Mouse (Mus musculus) heart, embryonic 13.5 days (tissue): ENCODE measurements around the gene Siah2. TPM values are rescaled to one million over a fixed set of nuclear protein-coding genes. Genes with fewer than 3 reads are reported as not detected.
A peak's percentile ranks its signal among the peaks of the same experiment; 100 is the strongest.

ENCODE experiments used
- ATAC-seq: fragments of 200-750 bp; cut with Nextera tagmentation; 2 replicates; pipeline ENCODE4 v1.8.0; 2017; ENCODE audit warnings: moderate TSS enrichment; ENCODE audit not compliant: insufficient number of reproducible peaks, low FRiP score, low TSS enrichment; ENCODE audit errors: extremely low read depth
- H3K27ac ChIP-seq: fragments of 300-500 bp; sonication (generic); replicated peaks from 2 replicates; pipeline ENCODE4 v1.5.1; 2015; ENCODE audit warnings: moderate library complexity, mild to moderate bottlenecking, inconsistent platforms
- H3K27me3 ChIP-seq: fragments of 300-500 bp; sonication (generic); replicated peaks from 2 replicates; pipeline ENCODE4 v1.6.1; 2015; ENCODE audit warnings: mild to moderate bottlenecking, inconsistent platforms
- H3K36me3 ChIP-seq: fragments of 300-500 bp; sonication (generic); 2 replicates; pipeline ENCODE4 v1.6.1; 2015; ENCODE audit warnings: mild to moderate bottlenecking, inconsistent platforms
- H3K4me1 ChIP-seq: fragments of 300-500 bp; sonication (generic); 2 replicates; pipeline ENCODE4 v1.6.1; 2015; ENCODE audit warnings: inconsistent platforms
- H3K4me2 ChIP-seq: fragments of 300-500 bp; sonication (generic); 2 replicates; pipeline ENCODE4 v1.6.1; 2015; ENCODE audit warnings: inconsistent platforms, mild to moderate bottlenecking, moderate library complexity
- H3K4me3 ChIP-seq: fragments of 300-500 bp; sonication (generic); 2 replicates; pipeline ENCODE4 v1.5.1; 2015; ENCODE audit warnings: moderate library complexity, mild to moderate bottlenecking, inconsistent platforms
- H3K9ac ChIP-seq: fragments of 300-500 bp; sonication (generic); 2 replicates; pipeline ENCODE4 v1.6.1; 2015; ENCODE audit warnings: inconsistent platforms, mild to moderate bottlenecking, moderate library complexity
- H3K9me3 ChIP-seq: fragments of 300-500 bp; sonication (generic); 2 replicates; pipeline ENCODE4 v1.6.1; 2016; ENCODE audit warnings: inconsistent platforms
- WGBS: fragments of 180-500 bp; shearing (Covaris S2); methylation state at CpG from one replicate; pipeline ENCODE4 v1.1.7; 2015; ENCODE audit warnings: mixed read lengths; 5-methylcytosine and 5-hydroxymethylcytosine counted together
- polyA plus RNA-seq: library from polyadenylated mRNA; unstranded; fragments of >200 nt; fragmentation: Nextera tagmentation; extraction: Ambion mirVana; gene quantifications from 2 replicates; pipeline ENCODE4 v1.2.1, GENCODE M21; 2015

Gene Siah2
- polyA plus RNA-seq, 1 experiment from 2014 or later, result 4.5 TPM

- Histone ChIP-seq H3K9me3 (peaks cover 4% of the 10 kb centered on the region), H3K36me3 (no peaks in the 10 kb centered on the region), H3K4me3 (no peak overlapping the region), H3K4me1 (peaks cover 4% of the 10 kb centered on the region), H3K9ac (no peak overlapping the region), H3K27ac (no peak overlapping the region), H3K4me2 (no peak overlapping the region), H3K27me3 (no peaks in the 10 kb centered on the region)
- 76% methylated on average over 9 of the region's 9 CpGs for WGBS
- ATAC-seq, result no peak
Observed at GRCm38 (mm10) chr3:58719461-58720230, 27.4 kb upstream of the Siah2 start.

- ATAC-seq, result no peak
- Histone ChIP-seq H3K36me3 (no peaks in the 10 kb centered on the region), H3K9ac (no peak overlapping the region), H3K9me3 (peaks cover 4% of the 10 kb centered on the region), H3K27ac (no peak overlapping the region), H3K4me1 (peaks cover 20% of the 10 kb centered on the region), H3K4me3 (no peak overlapping the region), H3K4me2 (no peak overlapping the region), H3K27me3 (no peaks in the 10 kb centered on the region)
- WGBS, result 53% methylated on average over 2 of the region's 2 CpGs
Observed at GRCm38 (mm10) chr3:58716705-58717104, 24.5 kb upstream of the Siah2 start.

GRCm38 (mm10) chr3:58714767-58715166 is 22.6 kb upstream of the Siah2 start:
- Histone ChIP-seq H3K27ac (0 out of 2 replicates have a peak overlapping the region, but pooled peaks have one; percentile 58), H3K36me3 (no peaks in the 10 kb centered on the region), H3K4me2 (no peak overlapping the region), H3K4me1 (peaks cover 20% of the 10 kb centered on the region), H3K9me3 (peaks cover 4% of the 10 kb centered on the region), H3K9ac (no peak overlapping the region), H3K4me3 (no peak overlapping the region), H3K27me3 (no peaks in the 10 kb centered on the region)
- ATAC-seq, result no peak
- 26% methylated on average over 2 of the region's 2 CpGs for WGBS

GRCm38 (mm10) chr3:58714034-58714433 is 21.8 kb upstream of the Siah2 start:
- Histone ChIP-seq H3K27ac (peak overlapping the region; percentile 58), H3K4me2 (no peak overlapping the region), H3K27me3 (no peaks in the 10 kb centered on the region), H3K4me1 (peaks cover 20% of the 10 kb centered on the region), H3K9me3 (peaks cover 4% of the 10 kb centered on the region), H3K36me3 (no peaks in the 10 kb centered on the region), H3K9ac (no peak overlapping the region), H3K4me3 (no peak overlapping the region)
- 12% methylated on average over 2 of the region's 2 CpGs for WGBS
- ATAC-seq, result no peak

- no peak overlapping the region for H3K9ac ChIP-seq
- H3K4me3 ChIP-seq, result no peak overlapping the region
- 83% methylated on average over 4 of the region's 4 CpGs for WGBS
- no peak overlapping the region for H3K4me2 ChIP-seq
- H3K9me3 ChIP-seq, result peaks cover 4% of the 10 kb centered on the region
- no peaks in the 10 kb centered on the region for H3K36me3 ChIP-seq
- ATAC-seq, result no peak
- H3K4me1 ChIP-seq, result peaks cover 20% of the 10 kb centered on the region
- H3K27me3 ChIP-seq, result no peaks in the 10 kb centered on the region
- H3K27ac ChIP-seq, result 0 out of 2 replicates have a peak overlapping the region, but pooled peaks have one; percentile 58
Observed at GRCm38 (mm10) chr3:58713191-58713590, 21.0 kb upstream of the Siah2 start.

GRCm38 (mm10) chr3:58704547-58704946 is 12.3 kb upstream of the Siah2 start:
- WGBS, result 62% methylated on average over 4 of the region's 4 CpGs
- no peak overlapping the region for H3K9ac ChIP-seq
- H3K27me3 ChIP-seq, result no peaks in the 10 kb centered on the region
- no peaks in the 10 kb centered on the region for H3K36me3 ChIP-seq
- H3K4me2 ChIP-seq, result no peak overlapping the region
- no peaks in the 10 kb centered on the region for H3K4me1 ChIP-seq
- no peak overlapping the region for H3K4me3 ChIP-seq
- ATAC-seq, result no peak
- H3K9me3 ChIP-seq, result no peaks in the 10 kb centered on the region
- no peak overlapping the region for H3K27ac ChIP-seq

- no peaks in the 10 kb centered on the region for H3K4me1 ChIP-seq
- ATAC-seq, result no peak
- H3K9me3 ChIP-seq, result no peaks in the 10 kb centered on the region
- no peak overlapping the region for H3K4me2 ChIP-seq
- H3K27ac ChIP-seq, result no peak overlapping the region
- no peaks in the 10 kb centered on the region for H3K36me3 ChIP-seq
- no peak overlapping the region for H3K9ac ChIP-seq
- 80% methylated on average over 9 of the region's 9 CpGs for WGBS
- H3K4me3 ChIP-seq, result no peak overlapping the region
- H3K27me3 ChIP-seq, result no peaks in the 10 kb centered on the region
Observed at GRCm38 (mm10) chr3:58703748-58704147, 11.5 kb upstream of the Siah2 start.

GRCm38 (mm10) chr3:58702329-58702728 is 10.1 kb upstream of the Siah2 start:
- Histone ChIP-seq H3K9ac (no peak overlapping the region), H3K36me3 (no peaks in the 10 kb centered on the region), H3K4me3 (no peak overlapping the region), H3K27me3 (no peaks in the 10 kb centered on the region), H3K9me3 (no peaks in the 10 kb centered on the region), H3K4me2 (no peak overlapping the region), H3K4me1 (no peaks in the 10 kb centered on the region), H3K27ac (no peak overlapping the region)
- WGBS, result 97% methylated on average over 1 of the region's 1 CpGs
- no peak for ATAC-seq

- ATAC-seq, result no peak
- H3K27ac ChIP-seq, result no peak overlapping the region
- no peaks in the 10 kb centered on the region for H3K36me3 ChIP-seq
- 81% methylated on average over 1 of the region's 1 CpGs for WGBS
- H3K9ac ChIP-seq, result no peak overlapping the region
- no peaks in the 10 kb centered on the region for H3K9me3 ChIP-seq
- no peak overlapping the region for H3K4me3 ChIP-seq
- H3K27me3 ChIP-seq, result no peaks in the 10 kb centered on the region
- no peaks in the 10 kb centered on the region for H3K4me1 ChIP-seq
- H3K4me2 ChIP-seq, result no peak overlapping the region
Observed at GRCm38 (mm10) chr3:58701441-58701840, 9.2 kb upstream of the Siah2 start.

GRCm38 (mm10) chr3:58697926-58698325 is 5.7 kb upstream of the Siah2 start:
- H3K4me2 ChIP-seq, result no peak overlapping the region
- 82% methylated on average over 4 of the region's 4 CpGs for WGBS
- ATAC-seq, result no peak
- H3K36me3 ChIP-seq, result no peaks in the 10 kb centered on the region
- peaks cover 5% of the 10 kb centered on the region; the same call in 1 of the 2 replicates for H3K27me3 ChIP-seq
- no peaks in the 10 kb centered on the region for H3K9me3 ChIP-seq
- peaks cover under 1% of the 10 kb centered on the region; the same call in 1 of the 2 replicates for H3K4me1 ChIP-seq
- H3K9ac ChIP-seq, result no peak overlapping the region
- no peak overlapping the region for H3K27ac ChIP-seq
- no peak overlapping the region for H3K4me3 ChIP-seq

GRCm38 (mm10) chr3:58696806-58697205 is 4.6 kb upstream of the Siah2 start:
- no peak overlapping the region for H3K9ac ChIP-seq
- peaks cover 5% of the 10 kb centered on the region; the same call in 1 of the 2 replicates for H3K27me3 ChIP-seq
- no peak overlapping the region for H3K4me2 ChIP-seq
- H3K27ac ChIP-seq, result no peak overlapping the region
- peaks cover 4% of the 10 kb centered on the region for H3K4me1 ChIP-seq
- H3K36me3 ChIP-seq, result no peaks in the 10 kb centered on the region
- 58% methylated on average over 3 of the region's 3 CpGs for WGBS
- no peaks in the 10 kb centered on the region for H3K9me3 ChIP-seq
- no peak for ATAC-seq
- H3K4me3 ChIP-seq, result no peak overlapping the region

GRCm38 (mm10) chr3:58695507-58695906 is 3.3 kb upstream of the Siah2 start:
- Histone ChIP-seq H3K4me2 (no peak overlapping the region), H3K27me3 (peaks cover 5% of the 10 kb centered on the region; the same call in 1 of the 2 replicates), H3K36me3 (no peaks in the 10 kb centered on the region), H3K4me1 (peaks cover 4% of the 10 kb centered on the region), H3K9ac (no peak overlapping the region), H3K4me3 (no peak overlapping the region), H3K9me3 (no peaks in the 10 kb centered on the region), H3K27ac (no peak overlapping the region)
- ATAC-seq, result no peak
- WGBS, result 44% methylated on average over 7 of the region's 7 CpGs
